Mouse (Mus musculus) adipocyte (in vitro differentiated cells): ENCODE measurements at regions not wholly inside any gene's neighbourhood (a gene's known extent, or its start where the extent isn't known, plus 50 kb on each side); places are given as distances from the start of the nearest gene placed in this dataset.

Source experiments
- DNase-seq: peaks from one replicate; pipeline ENCODE4 v3.0.0-alpha.2; 2016; ENCODE audit warnings: low spot score

DNA sequence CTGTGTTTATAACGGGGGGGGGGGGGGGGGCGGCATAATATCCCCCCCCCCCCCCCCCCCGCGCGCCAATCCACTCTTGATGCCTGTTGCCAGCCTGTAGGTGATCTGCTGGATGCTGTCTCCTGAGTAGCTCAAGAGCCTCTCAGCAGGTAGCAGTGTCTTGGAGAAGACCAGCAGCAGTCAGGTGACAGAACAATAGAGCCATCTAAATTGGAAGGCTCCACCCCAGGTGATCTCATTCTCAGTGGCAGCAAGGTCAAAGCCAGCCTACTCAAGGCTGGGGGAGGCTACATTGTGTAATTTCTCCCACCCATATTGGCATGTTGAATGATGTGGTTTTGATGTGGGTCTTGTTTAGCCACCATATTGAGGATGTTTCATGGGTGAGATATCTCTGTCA is 338.3 kb upstream of the Zfp804a start:
- DNase-seq: no peak

DNA sequence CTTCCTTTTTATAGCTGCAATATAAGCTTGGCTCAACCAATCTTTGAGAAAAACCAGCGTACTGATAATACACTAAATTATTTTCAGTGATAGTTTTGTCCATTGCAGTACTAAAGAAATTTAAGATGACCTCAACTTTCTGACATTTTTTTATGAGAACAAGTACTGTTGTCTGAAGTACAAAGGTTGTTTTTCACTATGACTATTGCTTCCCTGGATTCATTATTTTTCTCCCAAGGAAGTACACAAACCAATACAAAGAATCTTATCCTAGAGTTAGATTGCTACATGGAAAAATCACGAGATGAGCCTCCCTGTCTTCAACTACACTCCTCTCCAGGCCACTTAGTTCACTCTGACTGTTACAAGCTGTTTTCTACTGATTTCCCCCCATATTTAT is 319.5 kb upstream of the Zfp804a start:
- DNase-seq: no peak

DNA sequence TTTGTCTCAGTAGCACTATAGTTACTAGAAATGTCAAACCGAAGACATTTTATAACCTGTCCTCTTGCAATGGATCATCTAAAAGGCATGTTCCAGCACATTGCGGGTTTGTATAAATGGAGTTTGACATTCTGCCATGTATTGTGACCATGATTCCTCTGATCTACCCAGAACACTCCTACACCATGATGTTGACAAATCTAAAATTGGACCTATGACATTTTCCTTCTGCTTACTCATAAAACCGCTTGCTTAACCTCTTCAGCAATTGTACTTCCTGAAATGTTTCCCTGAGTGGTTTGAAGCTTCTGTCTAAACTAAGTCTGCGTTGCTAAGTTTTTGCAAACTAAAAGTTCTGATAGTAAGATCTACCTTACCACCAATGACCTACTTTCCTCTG is 319.0 kb upstream of the Zfp804a start:
- peak; percentile 40 for DNase-seq

- DNase-seq: no peak
These were observed 287.2 kb upstream of the Zfp804a start for GRCm38 (mm10) chr2:81765778-81766177.

- no peak for DNase-seq
These were observed 270.0 kb upstream of the Zfp804a start for GRCm38 (mm10) chr2:81783059-81783458.
